Mouse (Mus musculus) liver, adult 2 months (tissue): ENCODE measurements around the gene Zfp874a. TPM values are rescaled to one million over a fixed set of nuclear protein-coding genes. Genes with fewer than 3 reads are reported as not detected.
"Not testable (repeated sequence)": the region's sequence is repeated elsewhere in the genome, so short reads cannot be mapped to it uniquely, and the experiment has no call there.

Source experiments
- DNase-seq: peaks from one replicate; pipeline ENCODE4 v3.0.0-alpha.2; 2011; ENCODE audit warnings: low read depth, low spot score; ENCODE audit errors: extremely low read depth
- H3K27ac ChIP-seq: fragments of 200-500 bp; replicated peaks from 2 replicates; pipeline ENCODE4 v1.5.1; 2012; ENCODE audit warnings: low read depth, mild to moderate bottlenecking, control low read depth, inconsistent platforms, low read length; ENCODE audit not compliant: insufficient read depth
- H3K27me3 ChIP-seq: fragments of 200-500 bp; 2 replicates; pipeline ENCODE4 v1.6.1; 2012; ENCODE audit warnings: mild to moderate bottlenecking, moderate library complexity, low read length, inconsistent platforms; ENCODE audit not compliant: control insufficient read depth, insufficient read depth
- H3K36me3 ChIP-seq: fragments of 200-500 bp; 2 replicates; pipeline ENCODE4 v1.6.1; 2012; ENCODE audit warnings: low read length, inconsistent platforms; ENCODE audit not compliant: control insufficient read depth, insufficient read depth
- H3K4me1 ChIP-seq: fragments of 200-500 bp; 2 replicates; pipeline ENCODE4 v1.6.1; 2011; ENCODE audit warnings: low read length; ENCODE audit not compliant: control insufficient read depth, insufficient read depth
- H3K4me3 ChIP-seq: fragments of 200-500 bp; 2 replicates; pipeline ENCODE4 v1.5.1; 2011; ENCODE audit warnings: low read depth, mild to moderate bottlenecking, control low read depth, low read length, moderate library complexity; ENCODE audit not compliant: insufficient read depth
- H3K79me2 ChIP-seq: fragments of 200-500 bp; 2 replicates; pipeline ENCODE4 v1.6.1; 2012; ENCODE audit warnings: inconsistent platforms, mild to moderate bottlenecking, low read length, moderate library complexity; ENCODE audit not compliant: control insufficient read depth, insufficient read depth
- H3K9ac ChIP-seq: fragments of 200-500 bp; 2 replicates; pipeline ENCODE4 v1.6.1; 2012; ENCODE audit warnings: low read depth, mild to moderate bottlenecking, control low read depth, inconsistent platforms, low read length
- CTCF ChIP-seq: fragments of 200-500 bp; IDR thresholded peaks from 2 replicates; pipeline ENCODE4 v1.5.1; 2011; ENCODE audit warnings: low read depth, low read length, control low read depth
- POLR2A ChIP-seq: fragments of 200-500 bp; IDR thresholded peaks from 2 replicates; pipeline ENCODE4 v1.6.1; 2011; ENCODE audit warnings: low read length, control low read depth; ENCODE audit not compliant: insufficient read depth; ENCODE audit errors: extremely low read depth
- WGBS: fragments of 180-500 bp; shearing (Covaris S2); methylation state at CpG from one replicate; pipeline ENCODE4 v1.1.7; 2018; 5-methylcytosine and 5-hydroxymethylcytosine counted together
- polyA plus RNA-seq: library from polyadenylated mRNA; depleted of rRNA; stranded (reverse); fragments of >200 nt; gene quantifications from 2 replicates; pipeline ENCODE4 v1.2.3, GENCODE M21; 2012
- total RNA-seq: library from RNA; depleted of rRNA; stranded (reverse); fragments of >200 nt; gene quantifications from 2 replicates; pipeline ENCODE4 v1.2.3, GENCODE M21; 2014

The Zfp874a gene
- total and polyA plus RNA-seq, 2 experiments, result 2.3 to 32.5 TPM

- Histone ChIP-seq H3K36me3 (no peaks in the 10 kb centered on the region), H3K79me2 (no peaks in the 10 kb centered on the region), H3K27me3 (no peaks in the 10 kb centered on the region), H3K9ac (no peak overlapping the region), H3K27ac (no peak overlapping the region), H3K4me3 (no peak overlapping the region), H3K4me1 (no peaks in the 10 kb centered on the region)
- no peak for DNase-seq
- TF ChIP-seq CTCF (no peak), POLR2A (no peak)
- 67% methylated on average over 3 of the region's 3 CpGs for WGBS
Observed at GRCm38 (mm10) chr13:67428116-67428515, 23.3 kb downstream of the Zfp874a start.

DNA sequence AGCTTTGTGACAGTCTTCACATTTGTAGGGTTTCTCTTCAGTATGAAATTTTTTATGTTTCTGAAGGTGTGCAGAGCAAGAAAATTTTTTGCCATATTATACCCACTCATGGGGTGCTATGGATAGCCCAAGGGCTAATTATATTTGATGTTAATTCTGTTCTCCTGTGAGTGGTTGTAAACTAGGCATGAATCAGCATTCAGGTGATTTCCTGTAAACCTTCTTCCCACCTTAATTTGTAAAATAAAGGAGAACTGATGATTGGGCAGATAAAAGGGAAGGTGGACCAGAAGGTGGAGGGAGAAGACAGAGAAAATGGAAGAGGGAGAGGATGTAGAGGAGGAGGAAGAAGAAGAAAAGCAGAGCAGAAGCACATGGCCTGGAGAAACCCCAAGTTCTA is 25.7 kb downstream of the Zfp874a start:
- not testable (repeated sequence) for H3K27ac ChIP-seq, H3K27me3 ChIP-seq, H3K4me3 ChIP-seq, H3K9ac ChIP-seq, H3K79me2 ChIP-seq, DNase-seq, H3K4me1 ChIP-seq, H3K36me3 ChIP-seq

DNA sequence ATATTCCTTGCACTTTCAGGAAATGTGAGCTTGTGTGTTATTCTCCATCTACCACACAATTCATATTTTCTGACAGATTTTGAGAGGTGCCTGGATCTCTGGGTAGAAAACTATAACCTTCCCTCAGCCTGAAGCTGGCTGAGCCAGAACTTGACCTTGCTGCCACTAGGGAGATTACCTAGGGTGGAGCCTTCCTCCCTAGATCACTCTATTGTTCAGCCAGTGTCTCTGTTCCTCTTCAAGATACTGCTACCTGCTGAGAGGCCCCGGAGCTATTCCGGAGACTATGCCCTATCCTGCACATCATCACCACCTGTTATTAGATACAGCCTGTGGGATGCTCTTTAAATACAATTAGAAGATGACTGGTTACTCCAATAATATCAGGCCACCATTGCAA is 28.9 kb downstream of the Zfp874a start:
- H3K4me1 ChIP-seq, H3K27me3 ChIP-seq, H3K4me3 ChIP-seq, H3K36me3 ChIP-seq, DNase-seq, H3K79me2 ChIP-seq, H3K27ac ChIP-seq, H3K9ac ChIP-seq: not testable (repeated sequence)
- 95% methylated on average over 2 of the region's 2 CpGs for WGBS

DNA sequence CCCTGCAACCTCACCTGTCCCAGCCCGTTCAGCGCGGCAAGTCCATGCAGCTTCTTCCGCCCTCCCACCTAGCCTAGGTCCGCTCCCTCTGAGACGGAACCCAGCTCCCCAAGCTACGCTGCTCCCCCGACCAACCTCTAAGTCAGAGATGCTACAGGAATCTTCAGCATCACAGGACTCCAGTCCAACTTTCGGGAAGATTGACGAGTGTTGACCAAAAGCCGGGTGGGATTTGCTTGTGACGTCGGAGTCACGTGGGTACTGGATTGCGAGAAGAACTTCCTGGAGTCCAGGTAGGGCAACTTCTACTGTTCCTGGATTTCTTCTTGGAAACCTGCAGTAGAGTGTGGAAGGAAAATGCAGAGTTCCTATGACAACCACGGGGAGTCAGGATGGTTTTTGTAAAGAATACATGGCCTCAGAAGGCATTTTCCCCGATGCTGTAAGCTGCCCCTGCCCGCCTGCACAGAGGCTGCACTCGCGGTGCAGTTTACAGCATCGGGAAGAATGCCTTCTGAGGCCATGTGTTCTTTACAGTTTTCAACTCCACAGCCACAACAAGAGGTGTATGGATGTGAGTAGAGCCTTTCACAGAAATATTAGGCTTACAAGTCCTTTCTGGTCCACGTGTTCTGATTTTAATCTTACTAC is 30.1 kb downstream of the Zfp874a start, which contains the start of gene Zfp459:
TSS of gene Zfp459 (minus strand) at position 212 of the 651 bp plus-strand sequence.
- Histone ChIP-seq H3K27ac (no peak within 1 kb of the TSS), H3K4me1 (no peaks in the 10 kb centered on the region), H3K9ac (peak within 1 kb of the TSS; percentile 0; the same call in 1 of the 2 replicates), H3K4me3 (peak within 1 kb of the TSS; percentile 50), H3K36me3 (no peaks in the 10 kb centered on the region), H3K27me3 (0 out of 2 replicates have a peak, but pooled peaks cover 2% of the 10 kb centered on the region), H3K79me2 (no peaks in the 10 kb centered on the region)
- 3% methylated on average over 22 of the region's 22 CpGs for WGBS
- TF ChIP-seq CTCF (no peak), POLR2A (no peak)
- DNase-seq, result peak; percentile 43

DNA sequence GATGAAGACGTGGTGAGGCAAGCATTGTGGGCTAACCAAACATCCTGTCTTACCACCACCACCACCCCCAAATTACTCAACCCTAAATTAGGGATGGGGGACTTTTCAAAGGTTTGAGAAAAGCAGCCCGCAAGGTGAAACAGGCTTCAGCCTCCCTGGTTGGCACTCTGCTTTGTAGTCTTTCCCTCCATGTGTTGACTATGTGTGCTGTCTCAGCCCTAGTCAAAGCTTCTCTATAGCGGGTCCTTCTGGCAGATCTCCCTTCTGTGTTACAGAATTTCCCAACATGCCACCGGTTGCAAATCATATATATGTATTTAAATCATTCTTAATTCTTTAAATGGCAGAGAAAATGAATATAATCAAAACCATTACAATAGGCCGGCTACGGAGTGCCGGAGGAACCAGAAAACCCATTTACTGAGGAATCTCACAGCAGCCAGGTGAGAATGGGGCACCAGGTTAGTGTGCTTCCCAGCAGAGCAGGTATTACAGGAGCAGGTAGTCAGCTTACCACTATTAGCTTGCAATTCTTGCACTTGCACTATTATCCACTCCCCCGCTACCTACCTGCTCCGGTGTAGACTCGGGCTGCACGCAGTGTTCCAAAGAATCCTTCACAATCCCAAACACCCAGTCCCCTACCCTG is 30.7 kb downstream of the Zfp874a start:
- Histone ChIP-seq H3K9ac (0 out of 2 replicates have a peak overlapping the region, but pooled peaks have one; percentile 0), H3K4me1 (no peaks in the 10 kb centered on the region), H3K27ac (no peak overlapping the region), H3K79me2 (no peaks in the 10 kb centered on the region), H3K36me3 (no peaks in the 10 kb centered on the region), H3K4me3 (peak overlapping the region; percentile 50), H3K27me3 (0 out of 2 replicates have a peak, but pooled peaks cover 2% of the 10 kb centered on the region)
- no peak for DNase-seq
- TF ChIP-seq CTCF, result no peak
- TF ChIP-seq POLR2A, result no peak
- 44% methylated on average over 11 of the region's 11 CpGs for WGBS

GRCm38 (mm10) chr13:67416811-67417210 is 34.6 kb downstream of the Zfp874a start:
- H3K36me3 ChIP-seq, result no peaks in the 10 kb centered on the region
- H3K4me1 ChIP-seq, result no peaks in the 10 kb centered on the region
- no peak for TF ChIP-seq POLR2A
- TF ChIP-seq CTCF, result no peak
- 87% methylated on average over 3 of the region's 3 CpGs for WGBS
- H3K9ac ChIP-seq, result no peak overlapping the region
- H3K27ac ChIP-seq, result no peak overlapping the region
- no peaks in the 10 kb centered on the region for H3K79me2 ChIP-seq
- DNase-seq, result no peak
- H3K4me3 ChIP-seq, result no peak overlapping the region
- no peaks in the 10 kb centered on the region for H3K27me3 ChIP-seq
